Mouse (Mus musculus) stomach, embryonic 14.5 days (tissue): ENCODE results near the gene Tmx4. TPM values are rescaled to one million over a fixed set of nuclear protein-coding genes. Genes with fewer than 3 reads are reported as not detected.

Source experiments
- ATAC-seq: fragments of 200-750 bp; cut with Nextera tagmentation; 2 replicates; pipeline ENCODE4 v1.8.0; 2017; ENCODE audit warnings: low read depth, moderate TSS enrichment; ENCODE audit not compliant: insufficient number of reproducible peaks, insufficient read depth, low FRiP score
- H3K27ac ChIP-seq: fragments of 300-500 bp; sonication (generic); 2 replicates; pipeline ENCODE4 v1.5.1; 2014; ENCODE audit warnings: mild to moderate bottlenecking, low read length, moderate library complexity, mixed read lengths
- H3K27me3 ChIP-seq: fragments of 300-500 bp; sonication (generic); 2 replicates; pipeline ENCODE4 v1.6.1; 2014; ENCODE audit warnings: low read length, control low read depth, mixed read lengths; ENCODE audit not compliant: control insufficient read depth, insufficient read depth
- H3K36me3 ChIP-seq: fragments of 300-500 bp; sonication (generic); 2 replicates; pipeline ENCODE4 v1.6.1; 2014; ENCODE audit warnings: mild to moderate bottlenecking, control low read depth, low read length, moderate library complexity, mixed read lengths; ENCODE audit not compliant: control insufficient read depth, insufficient read depth
- H3K4me1 ChIP-seq: fragments of 300-500 bp; sonication (generic); 2 replicates; pipeline ENCODE4 v1.6.1; 2014; ENCODE audit warnings: low read length, control low read depth, mixed read lengths; ENCODE audit not compliant: control insufficient read depth, insufficient read depth
- H3K4me2 ChIP-seq: fragments of 300-500 bp; sonication (generic); replicated peaks from 2 replicates; pipeline ENCODE4 v1.6.1; 2014; ENCODE audit warnings: low read depth, low read length, control low read depth
- H3K4me3 ChIP-seq: fragments of 300-500 bp; sonication (generic); 2 replicates; pipeline ENCODE4 v1.5.1; 2014; ENCODE audit warnings: low read depth, low read length, control low read depth
- H3K9ac ChIP-seq: fragments of 300-500 bp; sonication (generic); replicated peaks from 2 replicates; pipeline ENCODE4 v1.6.1; 2014; ENCODE audit warnings: low read depth, mild to moderate bottlenecking, control low read depth, low read length, moderate library complexity, mixed read lengths
- H3K9me3 ChIP-seq: fragments of 300-500 bp; sonication (generic); 2 replicates; pipeline ENCODE4 v1.6.1; 2016; ENCODE audit warnings: low read depth, low read length, control low read depth; ENCODE audit not compliant: control insufficient read depth
- WGBS: fragments of 180-500 bp; shearing (Covaris S2); extraction: QIAGEN DNeasy Blood & Tissue Kit; methylation state at CpG from one replicate; pipeline ENCODE4 v1.1.7; 2014; 5-methylcytosine and 5-hydroxymethylcytosine counted together
- polyA plus RNA-seq: library from polyadenylated mRNA; unstranded; fragments of >200 nt; fragmentation: Nextera tagmentation; extraction: Ambion mirVana; gene quantifications from 2 replicates; pipeline ENCODE4 v1.2.1, GENCODE M21; 2014

The Tmx4 gene
- polyA plus RNA-seq, 1 experiment from 2014 or later, result 30.0 TPM

DNA sequence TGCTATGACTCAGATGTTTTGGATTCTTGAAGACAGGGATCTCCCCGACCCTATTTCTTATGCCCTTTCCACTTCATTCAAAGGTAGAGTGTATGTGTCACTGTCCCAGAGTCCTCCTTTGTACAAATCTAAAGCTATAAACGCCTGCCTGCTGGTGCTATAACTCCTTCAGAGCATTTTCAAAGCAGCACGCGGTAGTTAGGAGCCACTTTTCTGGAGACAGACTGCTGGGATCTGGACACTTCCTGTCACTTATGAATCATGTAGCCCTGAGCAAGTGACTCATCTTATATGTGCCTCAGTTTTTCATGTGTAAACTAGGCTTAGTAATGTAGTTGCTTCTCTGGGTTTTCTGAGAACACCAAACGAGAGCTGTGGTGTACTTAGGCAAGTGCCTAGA is 98.8 kb downstream of the Tmx4 start:
- Histone ChIP-seq H3K4me1 (no peaks in the 10 kb centered on the region), H3K4me2 (no peak overlapping the region), H3K9me3 (no peaks in the 10 kb centered on the region), H3K9ac (no peak overlapping the region), H3K27me3 (no peaks in the 10 kb centered on the region), H3K4me3 (no peak overlapping the region), H3K27ac (no peak overlapping the region), H3K36me3 (no peaks in the 10 kb centered on the region)
- no peak for ATAC-seq
- WGBS, result 63% methylated on average over 5 of the region's 5 CpGs

DNA sequence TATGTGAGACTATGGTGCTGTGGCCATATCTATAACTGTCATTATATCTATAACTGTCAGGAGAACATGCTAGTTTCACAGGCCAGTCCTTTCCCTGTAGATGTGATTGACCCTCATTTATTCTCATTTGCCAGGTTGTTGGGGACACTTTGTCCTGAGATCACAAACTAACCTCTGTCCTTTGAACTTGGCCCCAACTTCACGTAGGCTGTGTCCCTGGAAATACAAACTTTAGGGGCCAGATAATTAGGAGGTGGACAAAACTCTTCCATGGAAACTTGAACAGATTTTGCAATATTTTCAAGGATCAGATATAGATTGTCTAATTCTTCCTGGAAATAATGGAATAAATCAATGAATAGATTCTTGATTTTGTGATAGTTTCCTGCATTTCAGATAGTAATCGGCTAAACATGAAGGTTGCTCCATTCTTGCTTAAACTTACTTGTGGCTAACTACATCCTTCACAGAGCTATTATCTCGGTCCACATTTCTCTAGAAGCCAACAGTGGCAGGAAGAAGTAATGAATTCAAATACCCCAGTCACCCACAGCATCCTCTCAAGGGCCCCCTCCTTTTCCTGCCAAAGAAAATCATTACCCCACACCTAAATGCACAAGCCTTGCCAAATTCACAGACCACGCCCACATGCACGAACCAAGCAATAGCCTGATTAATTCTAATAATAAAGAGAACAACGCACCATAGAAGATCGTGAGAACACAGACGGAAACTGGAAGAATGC is 99.5 kb downstream of the Tmx4 start:
- Histone ChIP-seq H3K27me3 (no peaks in the 10 kb centered on the region), H3K27ac (no peak overlapping the region), H3K9me3 (no peaks in the 10 kb centered on the region), H3K4me1 (no peaks in the 10 kb centered on the region), H3K36me3 (no peaks in the 10 kb centered on the region), H3K4me3 (no peak overlapping the region), H3K9ac (no peak overlapping the region), H3K4me2 (no peak overlapping the region)
- 80% methylated on average over 8 of the region's 8 CpGs for WGBS
- no peak for ATAC-seq

Other genes starting within 250 kb of the Tmx4 start
- not detected in 2 replicates for gene Hao1, start 89.8 kb downstream of the Tmx4 start, polyA plus RNA-seq
- gene Plcb1, start 141.9 kb upstream of the Tmx4 start, polyA plus RNA-seq, result 23.7 and 25.3 TPM in 2 replicates